Mouse (Mus musculus): ENCODE results near the gene Tigd2. TPM values are rescaled to one million over a fixed set of nuclear protein-coding genes. Genes with fewer than 3 reads are reported as not detected.
A peak's percentile ranks its signal among the peaks of the same experiment; 100 is the strongest.
"Not testable (repeated sequence)": the region's sequence is repeated elsewhere in the genome, so short reads cannot be mapped to it uniquely, and the experiment has no call there.

The Tigd2 gene
- total and polyA plus RNA-seq, 3 experiments = 2.2 to 13.6 (median 9.6) TPM

DNA sequence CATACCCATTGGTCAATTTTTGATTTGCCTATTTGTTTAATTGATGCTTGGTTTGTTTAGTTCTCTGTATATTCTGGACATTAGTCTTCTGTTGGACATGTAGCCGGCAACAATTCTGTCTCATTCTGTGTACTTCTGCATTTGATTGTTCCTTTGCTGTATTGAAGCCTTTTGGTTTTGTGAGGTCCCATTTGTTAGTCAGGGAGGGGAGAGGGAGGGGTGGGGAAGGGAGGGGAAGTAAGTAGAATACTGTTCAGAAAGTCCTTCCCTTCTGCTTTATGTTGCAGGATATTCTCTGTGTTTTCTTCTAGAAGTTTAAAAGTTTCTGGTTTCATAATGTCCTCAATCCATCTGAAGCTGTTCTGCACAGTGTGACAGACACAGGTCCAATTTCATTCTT, 34.7 kb upstream of the Tigd2 start:
- DNase-seq = no peak
- Histone ChIP-seq H3K27me3 (ENCODE audit: control insufficient read depth, insufficient read depth, low read length) (no peaks in the 10 kb centered on the region), H3K79me2 (replicated peaks; ENCODE audit: control insufficient read depth, insufficient read depth, low read length) (no peaks in the 10 kb centered on the region), H3K4me1 (ENCODE audit: control insufficient read depth, insufficient read depth, low read length) (no peaks in the 10 kb centered on the region), H3K9ac (ENCODE audit: low read depth, low read length) (no peak overlapping the region), H3K36me3 (ENCODE audit: control insufficient read depth, insufficient read depth, low read length) (no peaks in the 10 kb centered on the region), H3K4me3 (no peak overlapping the region), H3K27ac (no peak overlapping the region)
- TF ChIP-seq POLR2A (IDR thresholded peaks at IDR 0.05; ENCODE audit: insufficient read depth, low read depth, low read length) = no peak
- TF ChIP-seq CTCF (IDR thresholded peaks at IDR 0.05) = no peak
- TF ChIP-seq EP300 (IDR thresholded peaks at IDR 0.05; ENCODE audit: insufficient read depth, low read depth, low read length) = no peak
- WGBS = 91% methylated on average over 1 of the region's 1 CpGs
- intact Hi-C loops (cut with DNase I) = no loop called here

DNA sequence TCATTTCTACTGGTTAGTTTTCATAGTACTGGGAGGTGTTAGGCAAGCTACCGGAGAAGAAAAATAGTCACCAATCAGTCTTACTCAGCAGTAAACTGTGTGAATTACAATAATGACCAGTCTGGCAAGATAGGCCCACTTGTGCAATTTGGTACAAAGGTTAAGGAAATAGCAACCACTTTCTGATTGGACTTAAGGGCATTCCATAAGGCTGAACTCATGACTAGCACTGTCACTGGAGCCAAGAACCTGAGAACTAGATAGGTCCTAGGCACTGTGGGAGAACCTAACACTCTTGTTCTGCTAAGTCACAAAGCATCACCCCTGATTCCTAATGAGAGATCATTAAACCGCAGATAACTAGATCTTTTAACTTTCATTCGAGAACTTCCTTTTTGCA, 30.6 kb upstream of the Tigd2 start:
- WGBS = 73% methylated on average over 3 of the region's 3 CpGs
- Histone ChIP-seq H3K27me3 (ENCODE audit: control insufficient read depth, insufficient read depth, low read length) (no peaks in the 10 kb centered on the region), H3K79me2 (replicated peaks; ENCODE audit: control insufficient read depth, insufficient read depth, low read length) (no peaks in the 10 kb centered on the region), H3K4me1 (ENCODE audit: control insufficient read depth, insufficient read depth, low read length) (no peaks in the 10 kb centered on the region), H3K36me3 (ENCODE audit: control insufficient read depth, insufficient read depth, low read length) (no peaks in the 10 kb centered on the region), H3K9ac (ENCODE audit: low read depth, low read length) (no peak overlapping the region), H3K4me3 (no peak overlapping the region), H3K27ac (no peak overlapping the region)
- no peak for TF ChIP-seq EP300 (IDR thresholded peaks at IDR 0.05; ENCODE audit: insufficient read depth, low read depth, low read length)
- TF ChIP-seq CTCF (IDR thresholded peaks at IDR 0.05) = no peak
- TF ChIP-seq POLR2A (IDR thresholded peaks at IDR 0.05; ENCODE audit: insufficient read depth, low read depth, low read length) = no peak
- no peak for DNase-seq
- intact Hi-C loops (cut with DNase I) = loop anchor here (5.0 kb wide), 1 partner anchor 576 kb away; no protein-coding TSS in a partner anchor

DNA sequence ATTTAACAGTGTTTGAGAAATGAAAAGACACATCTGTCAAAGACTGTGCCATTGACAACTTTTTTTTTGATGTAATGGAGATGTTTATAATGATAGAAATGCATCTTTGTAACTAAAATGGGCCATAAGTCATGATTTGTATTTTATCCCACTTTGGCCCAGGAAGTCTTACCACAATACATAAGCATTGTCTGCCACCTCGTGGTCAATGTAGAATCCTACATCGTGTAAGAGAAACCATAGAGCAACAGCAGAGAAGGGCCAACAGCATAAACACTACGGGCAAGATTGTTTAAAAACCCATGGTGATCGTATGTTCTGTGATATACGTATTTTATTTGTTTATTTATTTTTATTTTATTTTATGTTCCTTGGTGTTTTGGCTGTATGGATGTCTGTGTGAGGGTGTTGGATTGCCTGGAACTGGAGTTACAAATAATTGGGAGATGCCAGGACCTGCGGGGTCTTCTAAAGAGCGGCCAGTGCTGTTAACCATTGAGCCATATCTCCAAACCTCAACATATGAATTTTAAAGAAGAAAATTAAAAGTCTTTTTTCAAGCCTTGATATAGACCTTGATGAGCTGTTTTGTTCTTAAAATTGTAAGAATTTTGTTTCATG, 28.2 kb upstream of the Tigd2 start:
- Histone ChIP-seq H3K9ac (ENCODE audit: low read depth, low read length) (no peak overlapping the region), H3K27me3 (ENCODE audit: control insufficient read depth, insufficient read depth, low read length) (no peaks in the 10 kb centered on the region), H3K4me1 (ENCODE audit: control insufficient read depth, insufficient read depth, low read length) (no peaks in the 10 kb centered on the region), H3K4me3 (no peak overlapping the region), H3K79me2 (replicated peaks; ENCODE audit: control insufficient read depth, insufficient read depth, low read length) (no peaks in the 10 kb centered on the region), H3K36me3 (ENCODE audit: control insufficient read depth, insufficient read depth, low read length) (no peaks in the 10 kb centered on the region), H3K27ac (peak overlapping the region; percentile 15; the same call in 1 of the 2 replicates)
- 35% methylated on average over 7 of the region's 7 CpGs for WGBS
- peak; percentile 22 to 26 for DNase-seq
- intact Hi-C loops (cut with DNase I) = loop anchor here (2.0 to 5.0 kb wide), 3 partner anchors 160 to 408 kb away; no protein-coding TSS in a partner anchor
- TF ChIP-seq CTCF (IDR thresholded peaks at IDR 0.05) (no peak; the same call in 1 of the 2 replicates), EP300 (IDR thresholded peaks at IDR 0.05; ENCODE audit: insufficient read depth, low read depth, low read length) (no peak), POLR2A (IDR thresholded peaks at IDR 0.05; ENCODE audit: insufficient read depth, low read depth, low read length) (no peak)

GRCm38 (mm10) chr6:59185010-59185699, 23.5 kb upstream of the Tigd2 start:
- 18% methylated on average over 13 of the region's 13 CpGs for whole genome bisulfite sequencing
- H3K9ac ChIP-seq (ENCODE audit: low read depth, low read length) = no peak overlapping the region
- H3K4me1 ChIP-seq (ENCODE audit: control insufficient read depth, insufficient read depth, low read length) = no peaks in the 10 kb centered on the region
- H3K36me3 ChIP-seq (ENCODE audit: control insufficient read depth, insufficient read depth, low read length) = no peaks in the 10 kb centered on the region
- no peaks in the 10 kb centered on the region for H3K27me3 ChIP-seq (ENCODE audit: control insufficient read depth, insufficient read depth, low read length)
- H3K27ac ChIP-seq = peak overlapping the region; percentile 6; the same call in 1 of the 2 replicates
- TF ChIP-seq POLR2A (IDR thresholded peaks at IDR 0.05; ENCODE audit: insufficient read depth, low read depth, low read length) (no peak), EP300 (IDR thresholded peaks at IDR 0.05; ENCODE audit: insufficient read depth, low read depth, low read length) (no peak), CTCF (IDR thresholded peaks at IDR 0.05) (no peak)
- intact Hi-C loops (cut with DNase I) = no loop called here
- no peaks in the 10 kb centered on the region for H3K79me2 ChIP-seq (replicated peaks; ENCODE audit: control insufficient read depth, insufficient read depth, low read length)
- DNase-seq = peak; percentile 31 to 68
- H3K4me3 ChIP-seq = no peak overlapping the region; the same call in 1 of the 2 replicates

DNA sequence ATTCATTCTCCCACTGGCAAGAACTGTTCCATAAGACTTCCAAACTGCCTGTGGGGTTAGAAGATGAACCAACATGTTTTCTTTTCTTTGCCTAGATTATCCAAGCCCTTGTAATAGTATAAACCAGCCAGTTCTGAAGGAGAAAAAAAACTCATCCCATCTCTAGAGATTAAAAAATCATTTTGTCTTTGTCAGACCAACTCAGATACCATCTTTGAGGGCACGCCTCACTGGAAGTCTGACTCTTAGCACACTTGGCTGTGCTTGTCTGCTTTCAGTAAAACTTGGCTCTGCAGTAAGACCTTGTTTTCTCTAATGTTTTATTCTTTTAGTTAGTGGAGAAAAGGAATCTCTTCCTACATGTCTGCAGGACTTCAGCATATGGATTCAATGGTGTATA, 18.7 kb upstream of the Tigd2 start:
- intact Hi-C loops (cut with DNase I) = no loop called here
- Histone ChIP-seq H3K36me3 (ENCODE audit: control insufficient read depth, insufficient read depth, low read length) (no peaks in the 10 kb centered on the region), H3K4me3 (no peak overlapping the region), H3K4me1 (ENCODE audit: control insufficient read depth, insufficient read depth, low read length) (no peaks in the 10 kb centered on the region), H3K9ac (ENCODE audit: low read depth, low read length) (no peak overlapping the region), H3K79me2 (replicated peaks; ENCODE audit: control insufficient read depth, insufficient read depth, low read length) (no peaks in the 10 kb centered on the region), H3K27me3 (ENCODE audit: control insufficient read depth, insufficient read depth, low read length) (no peaks in the 10 kb centered on the region), H3K27ac (no peak overlapping the region)
- WGBS = 47% methylated on average over 1 of the region's 1 CpGs
- DNase-seq = no peak
- TF ChIP-seq POLR2A (IDR thresholded peaks at IDR 0.05; ENCODE audit: insufficient read depth, low read depth, low read length) = no peak
- TF ChIP-seq EP300 (IDR thresholded peaks at IDR 0.05; ENCODE audit: insufficient read depth, low read depth, low read length) = no peak
- no peak for TF ChIP-seq CTCF (IDR thresholded peaks at IDR 0.05)

DNA sequence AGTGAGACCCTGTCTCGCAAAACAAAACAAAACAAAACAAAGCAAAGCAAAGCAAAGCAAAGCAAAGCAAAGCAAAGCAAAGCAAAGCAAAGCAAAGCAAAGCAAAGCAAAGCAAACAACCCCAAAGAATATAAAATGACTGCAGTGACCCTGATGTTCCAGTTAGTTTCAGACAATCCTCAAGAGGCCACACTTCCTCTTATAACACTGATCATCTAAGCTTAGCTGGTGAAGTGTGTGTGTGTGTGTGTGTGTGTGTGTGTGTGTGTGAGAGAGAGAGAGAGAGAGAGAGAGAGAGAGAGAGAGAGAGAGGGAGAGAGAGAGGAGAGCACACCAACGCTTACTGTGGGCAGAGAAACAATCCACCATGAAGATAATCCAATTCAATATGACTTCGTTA, 14.2 kb upstream of the Tigd2 start:
- H3K4me3 ChIP-seq; DNase-seq; intact Hi-C loops (cut with DNase I); H3K9ac ChIP-seq (ENCODE audit: low read depth, low read length); H3K4me1 ChIP-seq (ENCODE audit: control insufficient read depth, insufficient read depth, low read length); H3K36me3 ChIP-seq (ENCODE audit: control insufficient read depth, insufficient read depth, low read length); H3K27me3 ChIP-seq (ENCODE audit: control insufficient read depth, insufficient read depth, low read length); H3K79me2 ChIP-seq (replicated peaks; ENCODE audit: control insufficient read depth, insufficient read depth, low read length); H3K27ac ChIP-seq: not testable (repeated sequence)
- WGBS = 75% methylated on average over 3 of the region's 3 CpGs
